Mouse (Mus musculus) ZHBTc4 (cell line): ENCODE results near the gene Tnp1.
A peak's percentile ranks its signal among the peaks of the same experiment; 100 is the strongest.

Experiments
- DNase-seq: peaks from one replicate; pipeline ENCODE4 v3.0.0-alpha.2; 2011; ENCODE audit warnings: low read depth, low spot score

Tnp1 gene

DNA sequence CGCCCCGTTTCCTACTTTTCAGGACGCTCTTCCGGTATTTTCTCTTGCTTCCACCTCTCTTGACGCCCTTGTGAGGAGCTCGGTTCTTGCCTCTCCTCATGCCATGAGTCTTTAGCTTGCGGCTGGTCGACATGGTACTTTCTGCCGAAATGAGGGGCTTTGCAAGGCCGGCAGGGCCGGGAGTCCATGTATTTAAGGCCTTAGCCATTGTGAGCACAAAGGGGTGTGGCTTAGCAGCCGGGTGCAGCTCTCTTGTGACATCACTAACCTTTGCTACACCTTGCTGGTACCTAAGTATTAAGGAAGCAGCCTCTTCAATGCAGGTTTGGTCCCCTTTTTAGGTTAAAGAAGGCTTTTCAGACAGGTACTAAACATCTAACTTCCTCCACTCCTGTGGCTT is at the start of gene Tnp1:
TSS of gene Tnp1 (minus strand) at position 179 of the 400 bp plus-strand sequence.
- no peak for DNase-seq

- DNase-seq, result no peak
Observed at GRCm38 (mm10) chr1:73064336-73064735, 48.6 kb upstream of the Tnp1 start.

GRCm38 (mm10) chr1:73061491-73062233 is 46.0 kb upstream of the Tnp1 start:
- no peak for DNase-seq

DNA sequence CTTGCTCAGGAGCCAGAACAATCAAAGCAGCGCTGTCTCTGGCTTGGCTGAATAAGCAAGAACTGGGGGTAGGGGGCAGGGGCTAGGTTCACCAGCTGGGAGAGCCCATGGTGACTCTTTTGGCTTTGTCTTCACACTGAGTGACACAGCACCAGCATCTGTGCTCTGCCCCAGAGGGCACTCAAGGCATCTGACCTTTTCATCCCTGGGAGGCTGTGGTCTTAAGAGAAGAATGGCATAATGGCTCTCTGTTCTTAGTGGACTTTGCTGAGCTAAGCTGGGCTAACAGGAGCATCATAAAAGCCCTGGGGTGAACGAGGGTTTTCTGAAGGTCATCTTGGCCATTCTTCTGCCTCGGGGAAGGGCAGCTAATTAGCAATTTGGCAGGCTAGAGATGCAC is 44.6 kb upstream of the Tnp1 start:
- DNase-seq, result peak; percentile 7

DNA sequence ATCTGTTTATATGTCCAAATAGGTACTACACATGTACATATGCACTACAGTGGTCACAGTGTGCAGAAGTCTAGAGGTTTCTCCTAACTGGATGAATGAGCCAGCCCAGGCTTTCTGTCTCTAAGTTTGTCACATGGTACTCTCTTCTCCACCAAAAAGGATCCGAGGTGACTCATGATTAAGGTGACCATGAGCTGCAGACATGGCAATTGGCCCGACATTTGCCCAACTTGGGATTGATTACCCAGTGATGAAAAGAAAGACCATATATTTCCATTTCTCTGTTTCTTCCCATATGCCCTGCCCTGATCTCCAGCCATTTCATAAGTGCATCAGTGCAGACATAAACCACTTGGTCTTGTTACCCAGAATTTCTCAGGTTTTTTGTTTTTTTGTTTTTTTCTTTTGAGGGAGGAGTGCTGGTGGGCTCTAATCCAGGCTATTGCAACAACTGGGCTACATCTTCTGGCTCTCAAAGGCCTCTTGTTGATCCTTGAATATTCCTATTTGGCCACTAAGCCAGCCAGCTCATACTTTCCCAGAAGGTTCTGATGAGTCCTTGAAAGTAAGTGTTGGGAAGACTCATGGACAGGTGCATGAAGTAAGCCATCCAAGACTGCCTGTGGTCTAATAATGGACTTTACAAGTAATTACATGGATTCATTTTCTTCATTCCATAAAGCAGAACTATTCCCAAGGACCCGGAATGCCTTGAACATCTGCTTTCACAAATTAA is 40.7 kb upstream of the Tnp1 start:
- no peak for DNase-seq

GRCm38 (mm10) chr1:73055820-73056219 is 40.1 kb upstream of the Tnp1 start:
- no peak for DNase-seq

GRCm38 (mm10) chr1:73055206-73055605 is 39.5 kb upstream of the Tnp1 start:
- no peak for DNase-seq

DNA sequence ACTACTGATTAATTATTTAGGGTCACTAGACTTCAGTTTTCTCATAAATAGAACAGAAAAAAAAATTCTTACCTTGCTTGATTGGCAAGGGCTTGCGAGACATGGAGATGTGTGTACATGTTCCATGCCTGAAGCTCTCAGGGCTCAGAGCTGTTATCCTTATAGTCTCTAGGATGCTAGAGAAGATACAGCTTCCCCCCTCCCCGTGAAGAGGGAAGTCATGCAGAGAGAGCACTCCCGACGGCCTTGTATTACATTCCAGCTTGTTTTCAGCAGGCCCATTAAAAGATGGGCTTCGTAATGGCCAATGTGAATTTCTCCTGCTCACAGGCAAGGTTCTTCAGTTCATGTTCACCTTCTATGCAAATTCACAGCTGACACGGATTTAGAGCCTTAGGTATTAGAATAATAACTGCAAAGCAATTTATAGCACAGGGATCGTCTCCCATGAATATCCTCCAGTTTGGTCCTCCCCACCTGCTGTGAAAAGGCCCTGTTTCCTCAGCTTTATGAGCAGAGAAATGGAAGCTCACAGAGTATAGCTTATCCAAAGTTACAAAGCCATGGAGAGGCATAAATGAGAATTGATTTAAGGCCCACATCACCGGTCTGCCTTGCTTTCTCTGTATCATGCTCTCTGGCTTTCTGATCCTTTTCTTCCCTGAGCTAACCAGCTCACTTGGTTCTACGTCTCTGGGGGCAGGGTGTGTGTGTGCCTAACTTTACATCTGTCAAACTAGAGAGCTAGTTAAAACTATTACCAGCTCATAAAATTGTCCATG is 38.0 kb upstream of the Tnp1 start:
- no peak for DNase-seq

GRCm38 (mm10) chr1:73046896-73047672 is 31.4 kb upstream of the Tnp1 start:
- DNase-seq, result no peak

DNA sequence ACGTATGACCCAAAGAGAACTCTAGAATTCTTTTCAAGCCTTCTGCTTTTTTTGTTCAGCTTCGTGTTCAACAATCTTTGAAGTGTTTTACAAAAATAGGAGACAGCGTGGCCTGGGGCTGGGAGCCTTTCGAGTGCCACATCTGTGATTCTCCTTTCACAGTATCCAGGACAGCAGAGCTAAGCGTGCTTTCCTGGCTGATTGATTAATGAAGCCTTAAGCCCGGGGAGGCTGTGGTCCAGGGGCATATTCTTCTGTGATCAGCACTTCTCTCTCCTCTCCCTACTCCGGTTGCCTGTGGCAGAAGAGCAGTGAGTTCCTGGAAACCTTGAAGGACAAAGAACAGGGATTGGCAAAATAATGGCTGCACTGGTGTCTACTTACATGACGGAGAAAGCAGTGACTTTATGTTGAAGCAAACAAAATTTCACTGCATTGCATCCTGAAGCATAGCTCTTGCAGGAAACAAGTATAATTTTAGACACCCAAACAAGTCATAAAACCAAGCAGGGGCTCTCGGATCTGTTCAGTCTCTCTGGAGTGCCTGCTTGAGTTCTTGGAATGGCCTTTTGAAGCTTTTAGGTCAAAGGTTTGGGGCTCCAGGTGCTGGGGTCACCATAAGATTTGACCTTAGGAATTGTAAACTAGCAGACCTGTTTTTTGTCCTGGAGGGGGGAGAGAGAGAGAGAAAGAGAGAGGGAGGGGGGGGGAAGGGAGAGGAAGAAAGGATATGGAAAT is 30.4 kb upstream of the Tnp1 start:
- DNase-seq, result no peak

DNA sequence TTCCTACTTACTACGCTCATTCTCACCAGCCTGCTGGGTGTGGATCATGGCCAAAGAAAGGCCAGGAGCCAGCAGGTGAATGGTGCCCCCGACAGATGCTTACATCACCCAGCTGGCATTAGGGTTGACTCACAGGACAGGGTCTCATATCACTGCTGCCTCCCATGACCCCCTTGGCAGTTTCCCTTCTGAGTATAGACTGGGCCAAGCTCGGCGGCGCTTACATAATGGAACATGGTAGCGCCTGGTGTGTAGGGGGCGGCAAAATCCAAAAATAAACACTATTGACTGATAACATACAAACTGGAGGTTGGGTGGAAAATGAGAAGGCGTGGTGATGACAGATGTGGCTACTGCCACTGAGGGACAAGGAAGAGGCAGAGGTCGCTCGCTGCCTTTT is 28.0 kb upstream of the Tnp1 start:
- DNase-seq, result no peak

DNA sequence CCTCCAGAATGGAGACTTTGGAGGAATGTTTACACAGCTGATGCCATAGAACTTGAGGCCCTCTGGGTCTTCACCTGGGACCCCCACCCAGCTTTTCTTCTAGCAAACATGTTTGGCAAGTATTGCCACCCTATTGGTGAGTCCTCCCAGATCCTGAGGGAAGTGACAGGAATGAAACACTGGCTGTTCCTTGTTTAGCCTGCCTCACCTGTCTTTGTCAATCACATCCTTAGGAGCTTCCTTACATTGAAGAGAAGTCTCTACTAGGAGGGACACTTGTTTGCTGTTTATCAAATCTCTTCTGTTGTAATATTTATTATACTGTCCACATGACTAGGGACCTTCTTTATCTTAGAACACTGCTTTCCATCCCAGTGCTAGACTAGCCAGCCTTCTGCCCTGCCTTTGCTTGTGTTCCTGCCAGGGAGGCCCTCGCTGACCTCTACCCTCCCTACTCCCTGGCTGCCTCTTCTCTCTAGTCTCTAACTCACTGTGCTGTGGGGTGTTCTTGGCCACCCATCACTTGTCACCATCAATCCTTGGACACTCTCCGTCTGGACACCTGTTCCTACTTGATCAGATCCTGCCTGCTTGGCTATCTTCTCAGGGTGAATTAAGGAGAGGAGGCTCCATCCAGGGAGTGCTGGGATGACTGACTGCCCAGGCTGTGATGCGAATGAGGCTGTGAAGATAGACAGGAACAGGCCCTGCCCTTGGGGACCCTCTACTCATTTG is 25.1 kb upstream of the Tnp1 start:
- no peak for DNase-seq

GRCm38 (mm10) chr1:73038532-73038931 is 22.8 kb upstream of the Tnp1 start:
- no peak for DNase-seq

DNA sequence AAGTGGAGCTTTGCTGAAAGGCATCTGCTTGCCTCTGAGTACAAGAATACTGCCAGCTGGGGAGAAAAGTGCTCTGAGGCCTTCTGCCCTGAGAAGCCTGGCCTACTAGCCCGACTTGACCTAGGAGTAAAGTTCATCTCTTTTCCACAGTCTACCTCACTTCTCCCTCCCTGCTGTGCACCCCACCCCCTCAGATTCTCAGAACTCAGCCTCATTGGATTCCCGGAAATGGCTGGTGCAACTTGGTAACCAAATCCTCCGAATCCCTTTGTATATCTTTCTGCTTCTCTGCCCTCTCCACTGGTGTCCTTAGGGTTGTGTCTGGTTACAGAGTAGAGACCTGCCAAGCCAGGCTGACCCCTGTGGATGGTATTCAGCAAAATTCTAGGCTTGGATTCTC is 20.8 kb upstream of the Tnp1 start:
- peak; percentile 54 for DNase-seq

DNA sequence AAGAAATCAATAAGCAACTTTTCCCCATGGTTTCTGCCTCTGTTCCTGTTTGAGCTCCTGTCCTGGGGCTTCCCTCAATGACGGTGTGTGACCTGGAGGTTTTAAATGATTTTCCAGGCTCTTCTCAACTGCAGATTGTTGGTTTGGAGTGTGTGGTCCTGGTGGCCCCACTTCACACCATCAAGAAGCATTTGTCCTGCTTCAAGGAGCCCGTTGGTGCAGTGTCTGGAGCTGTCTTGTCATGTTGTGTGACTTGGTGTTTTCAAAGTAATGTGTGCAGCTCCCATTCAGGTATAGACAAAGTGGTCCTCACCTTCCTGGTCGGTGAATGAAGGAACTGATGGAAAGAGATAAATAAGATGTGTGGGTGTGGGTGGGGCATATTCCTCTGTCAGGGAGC is 20.0 kb upstream of the Tnp1 start:
- DNase-seq, result no peak

GRCm38 (mm10) chr1:73032491-73032890 is 16.8 kb upstream of the Tnp1 start:
- DNase-seq, result no peak

DNA sequence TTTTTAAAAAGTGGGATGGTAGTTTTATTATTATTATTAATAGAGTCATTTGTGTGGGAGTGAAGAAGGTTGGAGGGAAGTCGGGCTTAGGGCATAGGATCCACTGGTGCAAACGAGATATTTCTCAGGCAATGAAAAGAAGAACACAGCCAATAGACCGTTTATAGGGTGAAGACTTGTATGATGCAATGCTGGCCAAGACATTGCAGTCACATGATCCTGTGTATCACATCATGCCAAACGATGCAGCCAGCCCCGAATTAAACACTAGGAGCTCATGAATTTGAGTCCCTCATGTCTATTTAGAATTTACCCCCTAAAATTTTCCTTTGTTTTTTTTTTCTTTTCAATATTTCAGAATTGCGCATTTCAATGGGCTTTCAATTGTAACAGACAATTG is 13.0 kb upstream of the Tnp1 start:
- no peak for DNase-seq

DNA sequence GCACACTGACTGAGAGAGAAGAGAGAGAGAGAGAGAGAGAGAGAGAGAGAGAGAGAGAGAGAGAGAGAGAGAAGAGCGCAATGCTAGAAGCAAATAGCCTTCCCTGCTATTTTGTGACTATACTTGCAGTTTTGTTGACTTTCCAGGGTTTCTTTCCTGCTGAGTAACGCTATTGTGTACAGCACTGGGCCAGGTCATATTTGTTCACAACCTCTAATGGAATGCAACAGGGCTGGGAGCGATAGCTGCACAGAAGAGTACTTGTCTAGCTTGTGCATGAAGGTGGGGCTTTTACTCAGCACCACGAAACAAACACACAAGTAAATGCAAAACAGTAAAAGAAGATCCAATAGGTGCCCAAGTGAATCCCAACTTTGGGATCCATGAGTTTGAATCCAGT is 11.7 kb upstream of the Tnp1 start:
- DNase-seq, result no peak

GRCm38 (mm10) chr1:73026786-73027299 is 11.1 kb upstream of the Tnp1 start:
- DNase-seq, result no peak

DNA sequence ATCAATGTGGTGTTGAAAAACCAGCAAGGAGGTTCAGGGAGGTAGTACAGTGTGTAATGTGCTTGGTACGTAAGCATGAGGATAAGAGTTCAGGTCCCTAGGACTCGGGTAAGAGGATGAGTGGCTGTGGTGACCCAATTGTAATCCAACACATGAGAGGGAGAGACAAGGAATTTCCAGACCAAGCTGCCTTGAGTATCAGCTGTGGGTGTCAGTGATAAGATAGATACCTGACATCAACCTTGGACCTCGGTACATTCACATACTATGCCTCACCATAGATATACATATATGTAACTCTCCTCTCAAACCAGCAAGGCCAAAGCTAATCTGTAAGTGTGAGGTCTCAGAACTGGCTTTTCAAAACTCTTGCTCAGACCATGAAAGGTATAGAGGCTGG is 10.4 kb upstream of the Tnp1 start:
- DNase-seq, result no peak
